Mouse (Mus musculus) Patski (cell line): ENCODE measurements around the gene Ang2. TPM values are rescaled to one million over a fixed set of nuclear protein-coding genes. Genes with fewer than 3 reads are reported as not detected.
"Not testable (repeated sequence)": the region's sequence is repeated elsewhere in the genome, so short reads cannot be mapped to it uniquely, and the experiment has no call there.

Source experiments
- ATAC-seq: fragments of 100-300 bp; one replicate; pipeline ENCODE4 v1.8.0; 2021
- CTCF ChIA-PET: fragments of 350-600 bp; sonication (Branson Sonifier 250); formaldehyde crosslinking; loops from one replicate; lab custom pipeline; 2022; ENCODE audit warnings: inconsistent platforms; lab: Charles Lee
- POLR2A ChIA-PET: fragments of 350-600 bp; sonication (Branson Sonifier 250); formaldehyde crosslinking; loops from one replicate; lab custom pipeline; 2022; ENCODE audit warnings: antibody characterized with exemption, inconsistent platforms; lab: Charles Lee
- DNase-seq: peaks from one replicate; pipeline ENCODE4 v3.0.0-alpha.2; 2011; ENCODE audit warnings: low read depth, low spot score
- H3K27me3 ChIP-seq: fragments of 371-371 bp; one replicate; pipeline ENCODE4 v1.5.1; 2021
- CTCF ChIP-seq: fragments of 100-300 bp; IDR thresholded peaks from one replicate; pipeline ENCODE4 v1.5.1; 2021
- in situ Hi-C: fragments of 300-500 bp; cut with MboI; formaldehyde crosslinking; loops from 3 replicates; pipeline ENCODE4 v1.11.1; 2018; ENCODE audit warnings: low pct_unique_long_range_greater_than_20kb, mixed read lengths
- polyA plus RNA-seq: library from polyadenylated mRNA; unstranded; gene quantifications from one replicate; pipeline ENCODE4 v1.2.3, GENCODE M21; 2021

Ang2 gene
- not detected for polyA plus RNA-seq

DNA sequence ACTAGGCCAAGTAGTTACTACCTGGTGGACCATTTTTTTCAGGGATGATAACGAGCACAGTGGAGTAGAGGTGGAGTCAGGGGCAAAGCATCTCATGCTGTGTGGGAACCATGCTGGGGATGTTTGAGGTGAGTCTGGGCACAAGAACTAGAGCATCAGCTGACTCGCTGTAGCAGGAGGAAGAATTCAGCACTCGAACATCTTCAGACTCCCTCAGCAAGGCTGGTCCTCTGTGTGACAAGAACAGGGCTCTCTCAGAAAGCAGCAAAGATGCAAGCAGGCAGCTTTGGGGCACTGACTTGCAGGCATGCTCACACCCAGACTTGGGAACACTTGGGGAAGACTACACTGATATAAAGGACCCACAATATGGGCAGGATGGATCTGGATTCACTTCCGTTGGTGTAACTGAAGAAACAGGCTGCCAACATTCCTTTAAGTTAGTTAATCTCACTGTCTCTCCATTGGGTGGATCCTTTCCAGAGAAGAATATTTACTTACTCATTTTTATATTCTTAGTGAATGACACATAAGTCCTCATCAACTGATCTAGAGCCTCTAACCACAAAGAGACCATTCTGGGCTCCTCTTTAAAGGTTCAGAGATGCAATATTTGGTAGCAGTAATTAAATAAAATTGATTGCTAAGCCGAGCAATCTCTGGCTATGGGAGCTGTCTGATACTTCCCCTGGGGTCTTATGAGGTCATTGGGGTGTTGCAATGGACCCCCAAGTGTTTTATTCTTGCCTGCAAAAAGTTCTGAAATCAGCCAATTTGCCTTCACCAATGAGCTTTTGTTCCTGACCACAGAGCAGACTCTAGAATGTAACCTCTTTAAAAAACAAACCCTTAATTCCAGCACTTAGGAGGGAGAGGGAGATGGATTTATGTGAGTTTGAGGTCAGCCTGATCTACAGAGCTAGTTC is at the start of gene Ang2:
Gene Ang2 (minus strand): TSS at position 51 of the 926 bp plus-strand sequence.
- no peak for DNase-seq
- POLR2A ChIA-PET, result no interaction called here
- CTCF ChIA-PET, result no interaction called here
- no peak for TF ChIP-seq CTCF
- no peaks in the 10 kb centered on the region for H3K27me3 ChIP-seq
- ATAC-seq, result no peak
- in situ Hi-C loops, result loop anchor here (10.0 kb wide), 1 partner anchor 565 kb away; no protein-coding TSS in a partner anchor

DNA sequence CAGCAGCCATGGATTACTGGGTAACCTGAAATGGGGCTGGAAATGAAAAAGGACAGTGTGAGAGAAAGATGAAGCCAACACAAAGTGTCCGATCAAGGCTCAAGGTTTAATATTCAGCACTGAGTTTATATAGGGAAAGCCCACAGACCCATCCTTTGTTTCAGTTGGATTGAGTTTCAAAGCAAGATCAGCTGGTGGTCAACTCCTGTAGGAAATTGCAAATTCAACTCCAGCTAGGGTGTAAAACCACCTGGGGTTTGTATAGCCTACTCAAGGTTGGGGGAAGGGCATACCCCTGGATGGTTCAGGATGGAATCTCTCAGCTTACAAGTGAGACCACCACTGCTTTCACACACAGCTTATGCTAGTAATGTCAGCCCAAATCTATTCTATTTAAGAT is 48.8 kb upstream of the Ang2 start:
- POLR2A ChIA-PET, result no interaction called here
- no peak for DNase-seq
- in situ Hi-C loops, result no loop called here
- no peak for TF ChIP-seq CTCF
- H3K27me3 ChIP-seq, result peaks cover 6% of the 10 kb centered on the region
- CTCF ChIA-PET, result no interaction called here
- no peak for ATAC-seq

DNA sequence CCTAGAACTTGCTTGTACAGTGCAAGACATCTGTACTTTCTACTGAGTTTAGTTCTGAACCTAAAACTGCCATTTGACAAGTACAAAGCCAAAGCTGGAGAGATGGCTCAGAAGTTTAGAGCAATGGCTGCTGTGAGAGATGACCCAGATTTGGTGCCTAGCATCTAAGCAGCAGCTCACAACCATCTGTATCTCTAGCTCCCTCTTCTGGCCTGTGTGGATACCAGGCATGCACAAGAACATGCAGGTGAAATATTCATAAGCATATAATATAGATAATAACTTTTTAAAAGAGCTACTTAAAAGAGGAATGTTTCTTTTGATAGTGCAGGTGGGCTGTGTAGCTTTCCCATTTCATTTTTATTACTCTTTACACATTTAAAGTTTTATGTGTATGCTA is 42.0 kb upstream of the Ang2 start:
- CTCF ChIA-PET, result interaction anchor here (0.6 to 1.1 kb wide), 5 partner anchors 12 to 101 kb away, joined by 3 to 4 read pairs (median 3); no protein-coding TSS in a partner anchor
- TF ChIP-seq CTCF, result peak; percentile 64
- POLR2A ChIA-PET, result no interaction called here
- in situ Hi-C loops, result no loop called here
- ATAC-seq (no peak), DNase-seq (no peak)
- peaks cover 6% of the 10 kb centered on the region for H3K27me3 ChIP-seq

DNA sequence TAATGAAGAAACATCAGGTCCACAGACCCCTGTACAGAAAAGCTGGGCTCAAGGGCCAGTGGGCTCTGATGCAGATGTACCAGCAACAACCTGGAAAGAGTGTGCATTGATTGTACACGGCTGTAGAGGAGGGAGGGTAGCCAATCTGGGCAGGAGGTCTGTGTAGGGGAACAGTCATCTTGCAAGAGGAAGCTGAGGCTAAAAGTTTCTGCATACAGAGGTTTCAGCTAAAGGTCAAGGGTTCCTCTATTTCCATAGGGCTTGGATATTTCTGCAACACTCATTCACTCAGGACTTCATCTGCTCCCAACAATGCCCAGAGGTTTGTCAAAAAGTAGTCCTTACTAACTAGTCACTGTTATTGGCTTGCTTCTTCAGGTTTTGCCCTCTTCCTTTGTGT is 38.5 kb upstream of the Ang2 start:
- CTCF ChIA-PET, in situ Hi-C loops, DNase-seq, H3K27me3 ChIP-seq, POLR2A ChIA-PET, ATAC-seq: not testable (repeated sequence)

DNA sequence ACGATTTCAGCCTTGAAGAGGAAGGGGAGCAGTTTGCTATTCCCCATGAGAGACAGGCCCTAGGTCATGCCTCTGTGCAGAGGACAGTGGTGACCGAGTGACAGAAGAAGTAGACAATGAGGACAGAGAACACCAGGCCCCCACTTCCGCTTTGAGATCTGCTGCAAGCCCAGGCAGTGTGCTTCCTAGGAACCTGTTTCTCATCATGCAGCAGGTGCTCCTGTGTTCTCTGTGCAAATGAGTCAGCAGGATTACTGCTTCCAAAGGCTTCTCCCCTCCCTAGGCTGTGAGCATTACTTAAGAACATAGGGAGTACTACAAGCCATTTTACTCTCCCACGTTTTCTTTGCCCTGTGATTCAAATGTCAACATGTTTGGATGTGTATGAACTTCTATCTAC is 30.7 kb upstream of the Ang2 start:
- CTCF ChIA-PET, DNase-seq: not testable (repeated sequence)

DNA sequence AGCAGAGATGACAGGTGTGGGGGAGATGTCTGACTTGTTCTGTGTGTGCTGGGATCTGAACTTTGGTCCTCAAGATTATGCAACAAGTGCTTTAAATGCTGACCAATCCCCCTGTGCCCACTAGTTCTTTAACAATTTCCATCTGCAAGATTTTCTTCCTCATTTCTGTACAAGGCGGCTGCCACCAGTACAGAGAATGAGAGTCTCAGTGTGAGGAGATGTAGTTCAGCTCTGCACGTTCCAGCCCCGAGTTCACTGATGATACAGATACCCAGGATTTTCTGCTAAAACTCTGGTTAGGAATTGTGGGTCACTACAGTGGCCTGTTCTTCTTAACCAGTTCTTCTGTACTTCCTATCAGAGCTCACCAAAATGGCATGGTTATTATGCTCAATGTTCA is 21.1 kb upstream of the Ang2 start:
- CTCF ChIA-PET, DNase-seq, ATAC-seq, H3K27me3 ChIP-seq, POLR2A ChIA-PET, in situ Hi-C loops: not testable (repeated sequence)

More for the DNA sequence above, 30.7 kb upstream of the Ang2 start:
- POLR2A ChIA-PET, ATAC-seq, in situ Hi-C loops, H3K27me3 ChIP-seq: not testable (repeated sequence)

DNA sequence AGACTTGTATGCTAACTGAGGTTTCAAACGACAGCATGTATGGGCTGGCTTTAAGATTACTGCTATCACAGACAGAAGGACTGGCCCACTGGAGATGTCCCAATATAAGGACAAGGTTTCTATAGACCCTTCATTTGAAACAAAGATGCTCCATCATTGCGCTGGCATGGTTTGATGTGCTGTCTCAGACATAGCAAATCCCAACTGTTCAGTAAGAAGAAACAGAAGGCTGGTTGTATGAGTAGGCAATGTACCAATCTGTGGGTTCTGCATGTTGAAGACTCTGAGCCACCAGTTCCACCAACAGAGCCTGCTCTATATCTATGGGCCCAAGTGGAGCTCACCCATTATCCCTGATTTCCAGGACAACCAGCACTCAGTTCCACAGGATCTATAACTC is 4.2 kb upstream of the Ang2 start, which contains the start of gene Ear14:
Gene Ear14 (plus strand): TSS at position 277 of the 400 bp plus-strand sequence.
- DNase-seq (no peak), ATAC-seq (no peak)
- no peaks in the 10 kb centered on the region for H3K27me3 ChIP-seq
- ChIA-PET POLR2A (no interaction called here), CTCF (no interaction called here)
- TF ChIP-seq CTCF, result no peak
- in situ Hi-C loops, result no loop called here

DNA sequence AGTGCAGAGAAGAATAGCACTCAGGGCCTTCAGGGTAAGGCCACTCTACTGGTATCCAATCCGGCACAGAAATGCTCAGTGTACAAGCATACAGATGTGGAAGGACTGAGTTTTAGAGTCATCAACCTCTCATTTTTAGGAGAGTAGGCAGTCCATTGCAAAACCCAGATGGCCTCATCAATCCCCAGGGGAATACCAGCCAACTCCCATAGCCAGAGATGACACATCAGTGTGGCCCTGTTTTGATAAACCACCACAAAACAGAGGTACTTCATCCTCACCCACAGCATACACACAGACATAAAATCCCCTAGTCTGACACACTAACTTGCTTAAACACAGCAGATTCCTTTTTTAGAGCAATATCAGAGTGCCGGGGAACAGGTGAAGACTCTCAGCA is 1.5 kb upstream of the Ang2 start:
- DNase-seq (no peak), ATAC-seq (no peak)
- POLR2A ChIA-PET, result no interaction called here
- no peak for TF ChIP-seq CTCF
- CTCF ChIA-PET, result no interaction called here
- in situ Hi-C loops, result no loop called here
- no peaks in the 10 kb centered on the region for H3K27me3 ChIP-seq

DNA sequence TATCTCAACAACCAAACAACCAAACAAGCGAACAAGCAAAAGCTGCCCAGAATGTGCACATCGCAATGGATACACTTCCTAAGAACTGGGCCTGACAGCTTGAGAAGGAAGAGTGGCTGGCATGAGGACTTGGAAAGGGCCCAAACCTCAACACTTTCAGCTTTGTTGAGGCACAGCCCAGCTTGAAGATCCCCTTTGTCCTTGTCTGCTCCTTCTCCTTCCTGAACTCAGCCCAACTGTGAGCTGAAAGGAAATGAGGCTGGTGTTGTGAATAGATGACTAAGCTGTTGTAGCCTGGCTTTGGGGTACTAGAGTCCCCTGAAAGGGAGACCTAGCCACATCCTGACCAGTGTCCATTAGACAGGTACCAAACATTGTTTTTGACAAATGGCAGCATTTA is 1.1 kb upstream of the Ang2 start:
- no peak for DNase-seq
- no peaks in the 10 kb centered on the region for H3K27me3 ChIP-seq
- in situ Hi-C loops, result no loop called here
- TF ChIP-seq CTCF, result no peak
- no peak for ATAC-seq
- ChIA-PET CTCF (no interaction called here), POLR2A (no interaction called here)

DNA sequence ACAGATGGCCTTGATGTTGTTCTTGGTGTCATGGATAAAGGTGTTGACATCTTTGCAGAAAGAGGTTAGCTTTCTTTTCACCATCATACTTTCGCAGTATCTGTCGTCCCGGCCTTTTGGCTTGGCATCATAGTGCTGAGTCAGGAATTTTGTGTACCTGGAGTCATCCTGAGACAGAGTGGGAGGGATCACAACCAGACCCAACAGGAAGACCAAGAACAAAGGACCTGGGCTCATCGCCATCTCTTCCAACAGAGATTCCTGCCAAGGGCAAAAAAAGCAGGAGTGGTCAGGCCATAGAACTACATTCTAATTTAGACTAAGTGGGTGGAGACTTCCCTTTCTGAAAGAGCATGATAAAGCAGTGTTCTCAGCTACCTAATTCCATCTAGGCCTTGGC is 3.3 kb downstream of the Ang2 start:
- DNase-seq (no peak), ATAC-seq (no peak)
- in situ Hi-C loops, result loop anchor here (10.0 kb wide), 1 partner anchor 569 kb away; no protein-coding TSS in a partner anchor
- POLR2A ChIA-PET, result no interaction called here
- CTCF ChIA-PET, result no interaction called here
- no peaks in the 10 kb centered on the region for H3K27me3 ChIP-seq
- no peak for TF ChIP-seq CTCF

DNA sequence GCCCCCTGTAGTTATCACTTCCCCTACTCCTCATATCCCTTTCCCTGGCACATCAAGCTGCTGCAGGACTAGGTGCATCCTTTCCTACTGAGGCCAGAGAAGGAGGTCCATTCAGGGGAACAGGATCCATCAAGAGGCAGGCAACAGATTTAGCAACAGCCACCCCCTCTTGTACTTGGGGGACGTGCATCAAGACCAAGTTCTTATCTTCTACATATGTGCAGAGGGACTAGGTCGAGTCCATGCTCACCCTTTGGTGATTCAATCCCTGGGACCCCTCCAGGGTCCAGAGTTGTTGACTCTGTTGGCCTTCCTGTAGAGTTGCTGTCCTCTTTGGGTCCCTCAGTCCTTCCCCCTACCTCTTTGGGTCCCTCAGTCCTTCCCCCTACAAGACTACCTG is 17.9 kb downstream of the Ang2 start:
- POLR2A ChIA-PET, CTCF ChIA-PET, in situ Hi-C loops, H3K27me3 ChIP-seq, ATAC-seq, DNase-seq: not testable (repeated sequence)
